Mouse (Mus musculus): ENCODE results near the gene Krt77. TPM values are rescaled to one million over a fixed set of nuclear protein-coding genes. Genes with fewer than 3 reads are reported as not detected.

The Krt77 gene
- polyA plus RNA-seq, 1 experiment = not detected

DNA sequence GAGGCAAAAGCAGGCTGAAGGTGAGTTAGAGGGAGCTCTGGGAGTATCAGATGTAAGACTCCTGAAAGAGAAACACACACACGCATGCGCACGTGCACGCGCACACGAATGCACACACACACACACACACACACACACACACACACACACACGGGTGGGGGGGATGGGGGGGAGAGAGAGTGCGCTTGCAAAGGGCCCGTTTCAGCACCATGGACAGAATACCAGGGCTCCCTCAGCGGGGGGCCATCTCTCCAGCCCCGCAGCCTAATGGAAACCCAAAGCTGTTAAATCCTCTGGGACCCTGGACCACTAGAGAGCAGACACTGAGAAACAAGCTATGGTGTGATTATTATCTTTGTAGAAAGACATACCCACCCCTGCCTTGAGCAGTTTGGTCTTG is 10.3 kb upstream of the Krt77 start:
- Histone ChIP-seq H3K36me3 (ENCODE audit: control insufficient read depth, insufficient read depth, low read length, poor library complexity, severe bottlenecking) (no peaks in the 10 kb centered on the region), H3K4me3 (ENCODE audit: low read depth, low read length) (no peak overlapping the region), H3K27ac (ENCODE audit: insufficient read depth, low read length) (no peak overlapping the region), H3K9me3 (replicated peaks; ENCODE audit: control insufficient read depth, insufficient read depth, low read length, poor library complexity, severe bottlenecking) (no peaks in the 10 kb centered on the region), H3K9ac (ENCODE audit: low read depth, poor library complexity, severe bottlenecking) (no peak overlapping the region), H3K4me1 (ENCODE audit: control insufficient read depth, insufficient read depth, low read length) (no peaks in the 10 kb centered on the region), H3K27me3 (ENCODE audit: control insufficient read depth, insufficient read depth, low read length, poor library complexity, severe bottlenecking) (no peaks in the 10 kb centered on the region)
- no peak for TF ChIP-seq CTCF (IDR thresholded peaks at IDR 0.05; ENCODE audit: low read depth, low read length)
- no peak for TF ChIP-seq POLR2A (IDR thresholded peaks at IDR 0.05; ENCODE audit: insufficient read depth, low read length)
- no peak for TF ChIP-seq EP300 (IDR thresholded peaks at IDR 0.05; ENCODE audit: insufficient read depth, low read depth, low read length)

DNA sequence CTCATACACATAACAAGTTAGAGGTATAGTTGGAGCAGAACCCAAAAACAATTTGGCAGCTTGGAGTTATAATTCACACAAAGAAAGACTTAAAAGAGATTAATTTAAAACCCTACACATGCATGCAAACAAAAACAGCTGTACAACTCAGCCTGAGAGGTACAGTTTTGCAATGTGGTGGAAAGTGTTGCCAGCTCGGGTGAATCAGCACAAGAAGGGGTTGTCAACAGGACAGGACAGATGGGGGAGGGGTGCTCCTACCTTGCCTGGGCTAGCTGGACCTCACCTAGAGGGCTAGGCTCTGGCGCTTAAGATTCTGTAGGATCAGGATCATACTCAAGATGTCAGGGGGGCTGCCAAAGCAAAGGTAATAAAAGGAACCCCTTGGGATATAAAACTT is 8.5 kb upstream of the Krt77 start:
- Histone ChIP-seq H3K9me3 (replicated peaks; ENCODE audit: control insufficient read depth, insufficient read depth, low read length, poor library complexity, severe bottlenecking) (no peaks in the 10 kb centered on the region), H3K4me3 (ENCODE audit: low read depth, low read length) (no peak overlapping the region)

DNA sequence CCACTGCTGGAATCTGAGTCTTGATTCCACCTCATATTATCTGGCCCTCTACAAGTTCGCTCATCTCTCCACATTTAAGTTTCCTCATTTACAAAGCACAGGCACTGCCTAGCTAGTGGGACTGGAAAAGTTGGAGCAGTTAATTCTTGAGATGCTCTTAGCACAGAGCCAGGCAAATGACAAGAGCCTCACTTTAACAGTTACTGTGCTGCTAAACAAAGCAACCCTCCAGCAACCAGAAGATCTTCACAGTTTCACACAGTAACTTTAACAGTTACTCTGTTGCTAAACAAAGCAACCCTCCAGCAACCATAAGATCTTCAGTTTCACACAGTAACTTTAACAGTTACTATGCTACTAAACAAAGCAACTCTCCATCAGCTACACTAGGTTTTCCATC is 4.9 kb upstream of the Krt77 start:
- Histone ChIP-seq H3K4me3 (ENCODE audit: low read depth, low read length) (no peak overlapping the region), H3K9me3 (replicated peaks; ENCODE audit: control insufficient read depth, insufficient read depth, low read length, poor library complexity, severe bottlenecking) (no peaks in the 10 kb centered on the region), H3K9ac (ENCODE audit: low read depth, poor library complexity, severe bottlenecking) (no peak overlapping the region), H3K27me3 (ENCODE audit: control insufficient read depth, insufficient read depth, low read length, poor library complexity, severe bottlenecking) (no peaks in the 10 kb centered on the region), H3K27ac (ENCODE audit: insufficient read depth, low read length) (no peak overlapping the region), H3K4me1 (ENCODE audit: control insufficient read depth, insufficient read depth, low read length) (no peaks in the 10 kb centered on the region), H3K36me3 (ENCODE audit: control insufficient read depth, insufficient read depth, low read length, poor library complexity, severe bottlenecking) (no peaks in the 10 kb centered on the region)
- no peak for TF ChIP-seq POLR2A (IDR thresholded peaks at IDR 0.05; ENCODE audit: insufficient read depth, low read length)
- no peak for TF ChIP-seq CTCF (IDR thresholded peaks at IDR 0.05; ENCODE audit: low read depth, low read length)
- TF ChIP-seq EP300 (IDR thresholded peaks at IDR 0.05; ENCODE audit: insufficient read depth, low read depth, low read length) = no peak

More for the DNA sequence above, 8.5 kb upstream of the Krt77 start:
- no peak for TF ChIP-seq POLR2A (IDR thresholded peaks at IDR 0.05; ENCODE audit: insufficient read depth, low read length)
- no peak for TF ChIP-seq EP300 (IDR thresholded peaks at IDR 0.05; ENCODE audit: insufficient read depth, low read depth, low read length)
- no peak for TF ChIP-seq CTCF (IDR thresholded peaks at IDR 0.05; ENCODE audit: low read depth, low read length)
- Histone ChIP-seq H3K9ac (ENCODE audit: low read depth, poor library complexity, severe bottlenecking) (no peak overlapping the region), H3K27me3 (ENCODE audit: control insufficient read depth, insufficient read depth, low read length, poor library complexity, severe bottlenecking) (no peaks in the 10 kb centered on the region), H3K36me3 (ENCODE audit: control insufficient read depth, insufficient read depth, low read length, poor library complexity, severe bottlenecking) (no peaks in the 10 kb centered on the region), H3K4me1 (ENCODE audit: control insufficient read depth, insufficient read depth, low read length) (no peaks in the 10 kb centered on the region), H3K27ac (ENCODE audit: insufficient read depth, low read length) (no peak overlapping the region)

DNA sequence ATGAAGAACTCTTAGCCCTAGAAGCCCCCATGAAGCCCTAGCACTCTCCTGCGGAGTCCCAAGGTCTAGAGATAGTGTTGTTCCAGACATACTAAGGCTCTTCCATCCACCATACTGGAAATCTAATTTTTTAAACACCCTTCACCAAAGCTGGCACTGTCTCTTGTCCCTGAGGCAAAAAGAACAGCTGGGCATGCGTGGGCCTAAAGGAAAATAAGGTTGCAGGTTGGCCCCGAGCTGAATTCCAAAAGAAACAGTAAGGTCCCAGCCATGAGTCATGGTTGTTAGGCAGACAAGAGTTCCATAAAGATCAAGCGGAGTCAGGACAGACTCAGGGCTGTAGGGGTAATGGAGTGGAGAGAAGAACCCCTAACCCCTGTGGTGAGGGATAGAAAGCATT is 3.7 kb upstream of the Krt77 start:
- H3K9ac ChIP-seq (ENCODE audit: low read depth, poor library complexity, severe bottlenecking) = no peak overlapping the region
- H3K27me3 ChIP-seq (ENCODE audit: control insufficient read depth, insufficient read depth, low read length, poor library complexity, severe bottlenecking) = no peaks in the 10 kb centered on the region
- no peak overlapping the region for H3K4me3 ChIP-seq (ENCODE audit: low read depth, low read length)
- no peaks in the 10 kb centered on the region for H3K9me3 ChIP-seq (replicated peaks; ENCODE audit: control insufficient read depth, insufficient read depth, low read length, poor library complexity, severe bottlenecking)
- no peaks in the 10 kb centered on the region for H3K36me3 ChIP-seq (ENCODE audit: control insufficient read depth, insufficient read depth, low read length, poor library complexity, severe bottlenecking)
- H3K4me1 ChIP-seq (ENCODE audit: control insufficient read depth, insufficient read depth, low read length) = no peaks in the 10 kb centered on the region
- TF ChIP-seq POLR2A (IDR thresholded peaks at IDR 0.05; ENCODE audit: insufficient read depth, low read length) = no peak
- TF ChIP-seq EP300 (IDR thresholded peaks at IDR 0.05; ENCODE audit: insufficient read depth, low read depth, low read length) = no peak
- no peak for TF ChIP-seq CTCF (IDR thresholded peaks at IDR 0.05; ENCODE audit: low read depth, low read length)
- H3K27ac ChIP-seq (ENCODE audit: insufficient read depth, low read length) = no peak overlapping the region

DNA sequence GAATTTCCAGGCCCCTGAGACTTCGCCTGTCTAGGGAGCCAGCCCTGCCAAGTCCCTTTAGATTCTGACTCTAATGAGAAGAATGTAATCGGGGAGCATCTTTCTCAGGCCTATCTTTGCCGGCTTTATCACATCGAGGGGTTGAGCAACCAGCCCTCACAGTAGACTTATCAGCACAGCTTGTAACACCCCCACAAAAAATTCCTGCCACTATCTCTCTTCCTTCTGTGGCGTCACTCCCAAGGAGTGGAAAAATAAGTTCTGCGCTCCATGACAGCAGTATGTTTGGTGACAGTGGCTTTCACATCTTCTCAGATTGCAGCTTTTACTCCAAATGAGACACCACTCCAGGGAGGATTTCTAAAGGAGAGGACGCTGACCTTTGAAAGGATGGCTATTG is 2.8 kb downstream of the Krt77 start:
- Histone ChIP-seq H3K4me1 (ENCODE audit: control insufficient read depth, insufficient read depth, low read length) (no peaks in the 10 kb centered on the region), H3K9ac (ENCODE audit: low read depth, poor library complexity, severe bottlenecking) (no peak overlapping the region)

DNA sequence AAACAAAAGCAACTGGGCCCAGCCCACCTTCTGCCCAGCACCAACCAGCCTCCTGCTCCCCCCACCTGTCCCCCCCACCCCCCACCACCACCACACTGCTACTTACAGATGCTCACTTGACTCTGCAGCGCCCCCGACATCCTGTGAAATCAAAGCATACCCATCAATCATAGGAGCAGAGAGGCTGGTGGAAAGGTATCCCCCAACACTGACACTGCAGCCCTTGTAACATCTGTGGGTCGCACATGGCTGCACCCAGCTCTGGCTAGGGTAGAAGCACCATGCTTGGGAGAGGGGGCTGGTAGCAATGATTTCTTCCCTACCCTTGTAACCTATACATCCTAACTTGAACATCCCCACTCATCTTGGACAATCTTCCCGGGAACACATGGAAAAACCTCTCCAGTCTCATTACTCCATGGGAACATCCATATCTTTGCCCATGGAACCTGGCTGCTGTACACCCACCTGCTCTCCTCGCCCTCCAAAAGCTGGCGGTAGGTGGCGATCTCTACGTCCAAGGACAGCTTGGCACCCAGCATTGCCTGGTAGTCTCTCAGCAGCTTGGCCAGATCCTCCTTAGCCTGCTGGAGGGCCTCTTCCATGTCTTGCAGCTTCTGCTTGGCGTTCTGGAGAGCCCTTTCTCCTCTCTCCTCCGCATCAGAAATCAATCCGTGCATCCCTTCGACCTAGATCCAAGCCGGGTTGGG is 8.9 kb downstream of the Krt77 start:
- Histone ChIP-seq H3K36me3 (ENCODE audit: control insufficient read depth, insufficient read depth, low read length, poor library complexity, severe bottlenecking) (no peaks in the 10 kb centered on the region), H3K27me3 (ENCODE audit: control insufficient read depth, insufficient read depth, low read length, poor library complexity, severe bottlenecking) (no peaks in the 10 kb centered on the region), H3K4me1 (ENCODE audit: control insufficient read depth, insufficient read depth, low read length) (no peaks in the 10 kb centered on the region), H3K4me3 (ENCODE audit: low read depth, low read length) (no peak overlapping the region), H3K27ac (ENCODE audit: insufficient read depth, low read length) (no peak overlapping the region), H3K9me3 (replicated peaks; ENCODE audit: control insufficient read depth, insufficient read depth, low read length, poor library complexity, severe bottlenecking) (no peaks in the 10 kb centered on the region), H3K9ac (ENCODE audit: low read depth, poor library complexity, severe bottlenecking) (no peak overlapping the region)
- TF ChIP-seq EP300 (IDR thresholded peaks at IDR 0.05; ENCODE audit: insufficient read depth, low read depth, low read length) = no peak
- peak; percentile 38 for TF ChIP-seq CTCF (IDR thresholded peaks at IDR 0.05; ENCODE audit: low read depth, low read length)

More for the DNA sequence above, 2.8 kb downstream of the Krt77 start:
- no peak overlapping the region for H3K4me3 ChIP-seq (ENCODE audit: low read depth, low read length)
- TF ChIP-seq POLR2A (IDR thresholded peaks at IDR 0.05; ENCODE audit: insufficient read depth, low read length) (no peak), EP300 (IDR thresholded peaks at IDR 0.05; ENCODE audit: insufficient read depth, low read depth, low read length) (no peak), CTCF (IDR thresholded peaks at IDR 0.05; ENCODE audit: low read depth, low read length) (no peak)
- no peaks in the 10 kb centered on the region for H3K9me3 ChIP-seq (replicated peaks; ENCODE audit: control insufficient read depth, insufficient read depth, low read length, poor library complexity, severe bottlenecking)
- no peak overlapping the region for H3K27ac ChIP-seq (ENCODE audit: insufficient read depth, low read length)
- no peaks in the 10 kb centered on the region for H3K27me3 ChIP-seq (ENCODE audit: control insufficient read depth, insufficient read depth, low read length, poor library complexity, severe bottlenecking)
- H3K36me3 ChIP-seq (ENCODE audit: control insufficient read depth, insufficient read depth, low read length, poor library complexity, severe bottlenecking) = no peaks in the 10 kb centered on the region

Data from ES-Bruce4 (cell line).